Mouse (Mus musculus): ENCODE results near the gene Muc4. TPM values are rescaled to one million over a fixed set of nuclear protein-coding genes. Genes with fewer than 3 reads are reported as not detected.

The Muc4 gene
- total and polyA plus RNA-seq, 2 experiments from 2014 or later: not detected

DNA sequence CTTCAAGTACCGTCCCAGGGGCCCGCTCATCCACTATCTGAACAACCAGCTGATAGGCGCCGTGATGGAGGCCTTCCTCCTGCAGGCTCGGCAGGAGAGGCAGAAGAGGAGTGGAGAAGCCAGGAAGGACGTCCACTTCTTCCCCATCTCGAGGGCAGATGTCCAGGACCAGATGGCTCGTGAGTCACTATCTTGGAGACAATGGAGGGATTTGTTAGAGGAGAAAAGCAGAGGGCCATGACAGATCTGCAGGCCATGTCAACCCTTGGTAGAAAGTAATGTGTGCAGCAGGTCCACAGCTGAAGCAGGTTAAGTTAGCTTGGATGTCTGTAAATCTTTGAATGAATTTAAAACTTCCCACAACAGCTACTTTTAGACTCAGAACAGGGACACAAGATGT is 43.3 kb downstream of the Muc4 start:
- no peak for DNase-seq (ENCODE audit: low spot score)
- H3K4me3 ChIP-seq (ENCODE audit: low read depth, low read length): no peak overlapping the region
- no peaks in the 10 kb centered on the region for H3K9me3 ChIP-seq (ENCODE audit: low read length)
- ATAC-seq (ENCODE audit: low FRiP score): no peak
- H3K9ac ChIP-seq (replicated peaks; ENCODE audit: low read length, poor library complexity, severe bottlenecking): no peak overlapping the region
- TF ChIP-seq CTCF (IDR thresholded peaks at IDR 0.05): no peak
- H3K27me3 ChIP-seq (ENCODE audit: insufficient read depth, low read length): no peaks in the 10 kb centered on the region
- H3K36me3 ChIP-seq (ENCODE audit: insufficient read depth, low read length): no peaks in the 10 kb centered on the region
- H3K27ac ChIP-seq (ENCODE audit: low read depth, low read length): no peak overlapping the region
- 66% methylated on average over 8 of the region's 8 CpGs for WGBS
- no peaks in the 10 kb centered on the region for H3K4me1 ChIP-seq (ENCODE audit: insufficient read depth, low read length)
- no peak overlapping the region for H3K4me2 ChIP-seq (ENCODE audit: low read depth, low read length, poor library complexity, severe bottlenecking)

DNA sequence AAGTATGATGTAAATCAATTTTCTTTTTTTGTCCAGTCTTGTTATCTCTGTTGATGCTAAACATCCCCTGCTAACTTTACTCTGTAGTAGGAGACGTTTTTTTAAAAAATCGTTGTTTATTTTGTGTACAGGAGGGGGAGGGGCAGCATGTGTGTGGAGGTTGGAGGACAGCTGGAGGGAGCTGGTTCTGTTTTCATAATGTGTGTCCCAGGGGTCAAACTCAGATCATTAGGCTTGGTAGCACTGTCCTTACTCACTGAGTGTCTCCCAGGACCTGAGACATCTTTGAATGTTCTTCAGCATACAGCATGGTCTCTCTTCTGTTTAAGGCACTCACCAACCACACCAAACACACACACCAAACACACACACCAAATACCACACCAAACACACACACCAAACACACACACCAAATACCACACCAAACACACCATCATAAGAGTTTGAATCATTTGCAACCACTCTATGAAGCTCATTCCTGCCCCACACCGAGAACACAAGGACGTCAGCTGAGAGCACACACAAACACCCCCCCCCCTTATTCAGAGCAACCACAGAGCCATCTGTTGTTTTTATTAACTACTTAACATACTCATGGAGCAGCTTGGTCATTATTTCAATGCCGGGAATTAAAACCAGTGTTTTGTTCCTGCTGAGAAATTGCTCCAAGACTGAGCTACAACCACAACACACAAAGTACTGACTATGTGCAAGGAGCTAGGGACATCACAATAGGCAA is 47.8 kb downstream of the Muc4 start:
- peak; percentile 10 for DNase-seq (ENCODE audit: low spot score)
- no peak for ATAC-seq (ENCODE audit: low FRiP score)
- no peak overlapping the region for H3K27ac ChIP-seq (ENCODE audit: low read depth, low read length)
- WGBS: 53% methylated on average over 5 of the region's 5 CpGs
- TF ChIP-seq CTCF (IDR thresholded peaks at IDR 0.05): no peak
- no peaks in the 10 kb centered on the region for H3K36me3 ChIP-seq (ENCODE audit: insufficient read depth, low read length)
- no peak overlapping the region for H3K9ac ChIP-seq (replicated peaks; ENCODE audit: low read length, poor library complexity, severe bottlenecking)
- H3K4me3 ChIP-seq (ENCODE audit: low read depth, low read length): no peak overlapping the region
- H3K9me3 ChIP-seq (ENCODE audit: low read length): no peaks in the 10 kb centered on the region
- H3K4me1 ChIP-seq (ENCODE audit: insufficient read depth, low read length): no peaks in the 10 kb centered on the region
- H3K27me3 ChIP-seq (ENCODE audit: insufficient read depth, low read length): no peaks in the 10 kb centered on the region
- H3K4me2 ChIP-seq (ENCODE audit: low read depth, low read length, poor library complexity, severe bottlenecking): no peak overlapping the region

- H3K4me2 ChIP-seq (ENCODE audit: low read depth, low read length, poor library complexity, severe bottlenecking): no peak overlapping the region
- no peak for TF ChIP-seq CTCF (IDR thresholded peaks at IDR 0.05)
- H3K4me3 ChIP-seq (ENCODE audit: low read depth, low read length): no peak overlapping the region
- H3K9me3 ChIP-seq (ENCODE audit: low read length): no peaks in the 10 kb centered on the region
- no peaks in the 10 kb centered on the region for H3K4me1 ChIP-seq (ENCODE audit: insufficient read depth, low read length)
- DNase-seq (ENCODE audit: low spot score) (peak; percentile 76), ATAC-seq (ENCODE audit: low FRiP score) (no peak)
- no peaks in the 10 kb centered on the region for H3K36me3 ChIP-seq (ENCODE audit: insufficient read depth, low read length)
- no peak overlapping the region for H3K9ac ChIP-seq (replicated peaks; ENCODE audit: low read length, poor library complexity, severe bottlenecking)
- no peaks in the 10 kb centered on the region for H3K27me3 ChIP-seq (ENCODE audit: insufficient read depth, low read length)
- no peak overlapping the region for H3K27ac ChIP-seq (ENCODE audit: low read depth, low read length)
- WGBS: 58% methylated on average over 13 of the region's 13 CpGs
These were observed 49.2 kb downstream of the Muc4 start for GRCm38 (mm10) chr16:32784840-32785239.

DNA sequence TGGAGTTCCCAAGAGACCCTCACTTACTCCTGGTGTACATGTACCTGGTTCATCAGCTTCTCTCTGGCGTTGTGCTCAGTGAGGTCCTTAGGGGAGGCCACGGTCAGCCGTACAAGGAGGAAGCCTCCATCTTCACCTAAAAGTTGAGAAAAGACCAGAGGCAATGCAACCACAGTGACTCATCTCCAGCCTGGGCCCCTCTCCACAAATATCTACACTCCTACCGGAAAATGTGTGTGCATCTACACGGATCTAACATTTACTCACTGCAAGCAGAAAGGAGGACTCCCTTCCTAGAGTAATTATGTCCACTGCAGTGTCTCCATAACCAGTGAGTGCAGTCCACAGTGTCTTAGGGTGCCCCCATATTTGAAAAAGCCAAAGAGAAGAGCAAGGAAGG is 54.4 kb downstream of the Muc4 start:
- H3K27ac ChIP-seq (ENCODE audit: low read depth, low read length): no peak overlapping the region
- WGBS: 91% methylated on average over 5 of the region's 5 CpGs
- no peak overlapping the region for H3K4me2 ChIP-seq (ENCODE audit: low read depth, low read length, poor library complexity, severe bottlenecking)
- DNase-seq (ENCODE audit: low spot score) (no peak), ATAC-seq (ENCODE audit: low FRiP score) (no peak)
- no peaks in the 10 kb centered on the region for H3K36me3 ChIP-seq (ENCODE audit: insufficient read depth, low read length)
- no peak overlapping the region for H3K9ac ChIP-seq (replicated peaks; ENCODE audit: low read length, poor library complexity, severe bottlenecking)
- no peaks in the 10 kb centered on the region for H3K27me3 ChIP-seq (ENCODE audit: insufficient read depth, low read length)
- TF ChIP-seq CTCF (IDR thresholded peaks at IDR 0.05): no peak
- H3K4me1 ChIP-seq (ENCODE audit: insufficient read depth, low read length): no peaks in the 10 kb centered on the region
- H3K4me3 ChIP-seq (ENCODE audit: low read depth, low read length): no peak overlapping the region
- no peaks in the 10 kb centered on the region for H3K9me3 ChIP-seq (ENCODE audit: low read length)

DNA sequence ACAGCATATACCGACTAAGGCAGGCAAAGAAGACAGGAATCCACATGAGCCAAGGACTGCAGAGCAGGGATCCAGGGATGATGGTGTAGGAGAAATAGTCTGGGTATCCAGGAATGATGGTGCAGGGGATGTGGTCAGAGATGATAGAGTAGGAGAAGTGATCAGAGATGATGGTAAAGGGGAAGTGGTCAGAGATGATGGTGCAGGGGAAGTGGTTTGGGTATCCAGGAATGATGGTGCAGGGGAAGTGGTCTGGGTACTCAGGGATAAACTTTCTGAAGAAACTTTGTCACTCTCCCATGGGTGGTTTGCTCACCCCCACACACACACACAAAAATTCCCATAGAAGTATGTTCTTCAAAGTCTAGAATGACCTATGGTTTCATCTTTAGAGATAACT is 59.5 kb downstream of the Muc4 start:
- DNase-seq (ENCODE audit: low spot score): no peak
- no peaks in the 10 kb centered on the region for H3K36me3 ChIP-seq (ENCODE audit: insufficient read depth, low read length)
- no peak for TF ChIP-seq CTCF (IDR thresholded peaks at IDR 0.05)
- no peaks in the 10 kb centered on the region for H3K4me1 ChIP-seq (ENCODE audit: insufficient read depth, low read length)
- H3K9me3 ChIP-seq (ENCODE audit: low read length): no peaks in the 10 kb centered on the region
- no peak overlapping the region for H3K4me3 ChIP-seq (ENCODE audit: low read depth, low read length)
- H3K27me3 ChIP-seq (ENCODE audit: insufficient read depth, low read length): no peaks in the 10 kb centered on the region; the same call in 1 of the 2 replicates
- H3K27ac ChIP-seq (ENCODE audit: low read depth, low read length): no peak overlapping the region
- WGBS: 80% methylated on average over 1 of the region's 1 CpGs
- H3K4me2 ChIP-seq (ENCODE audit: low read depth, low read length, poor library complexity, severe bottlenecking): no peak overlapping the region
- H3K9ac ChIP-seq (replicated peaks; ENCODE audit: low read length, poor library complexity, severe bottlenecking): no peak overlapping the region
- no peak for ATAC-seq (ENCODE audit: low FRiP score)

GRCm38 (mm10) chr16:32796676-32797425 is 61.2 kb downstream of the Muc4 start:
- 68% methylated on average over 14 of the region's 14 CpGs for WGBS
- Histone ChIP-seq H3K36me3 (ENCODE audit: insufficient read depth, low read length) (no peaks in the 10 kb centered on the region), H3K4me1 (ENCODE audit: insufficient read depth, low read length) (no peaks in the 10 kb centered on the region), H3K27ac (ENCODE audit: low read depth, low read length) (no peak overlapping the region), H3K4me3 (ENCODE audit: low read depth, low read length) (no peak overlapping the region), H3K9ac (replicated peaks; ENCODE audit: low read length, poor library complexity, severe bottlenecking) (no peak overlapping the region), H3K9me3 (ENCODE audit: low read length) (no peaks in the 10 kb centered on the region), H3K4me2 (ENCODE audit: low read depth, low read length, poor library complexity, severe bottlenecking) (no peak overlapping the region), H3K27me3 (ENCODE audit: insufficient read depth, low read length) (no peaks in the 10 kb centered on the region; the same call in 1 of the 2 replicates)
- ATAC-seq (ENCODE audit: low FRiP score): no peak
- TF ChIP-seq CTCF (IDR thresholded peaks at IDR 0.05): no peak
- DNase-seq (ENCODE audit: low spot score): no peak
